Mouse (Mus musculus): Measurements from ENCODE around the gene Fam205a1.

DNA sequence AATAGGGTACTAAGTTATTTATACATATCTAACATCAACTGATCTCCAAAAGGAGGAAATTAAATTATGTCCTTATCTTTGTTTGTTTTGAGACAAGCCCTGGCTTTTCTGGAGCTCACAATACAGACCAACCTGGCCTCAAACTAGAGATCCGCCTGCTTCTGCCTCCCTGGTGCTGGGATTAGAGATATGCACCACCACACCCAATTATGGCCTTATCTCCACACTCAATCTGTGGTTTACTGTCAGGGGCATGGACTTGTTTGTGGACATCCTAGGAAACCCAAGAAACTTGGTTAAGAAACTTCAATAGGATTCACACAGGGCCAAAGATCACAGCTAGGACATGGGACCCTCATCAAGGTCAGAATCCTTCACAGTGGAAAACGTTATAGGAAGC, 24.0 kb upstream of the Fam205a1 start:
- TF ChIP-seq POLR2A (IDR thresholded peaks at IDR 0.05; ENCODE audit: borderline replicate concordance, low read depth, low read length), result no peak
- TF ChIP-seq CTCF (IDR thresholded peaks at IDR 0.05; ENCODE audit: low read depth, low read length), result no peak

Data from bone marrow macrophage, adult 2 months (primary cell).